Mouse (Mus musculus) adrenal gland, postnatal 14 days (tissue): ENCODE data around the gene Aacs. TPM values are rescaled to one million over a fixed set of nuclear protein-coding genes. Genes with fewer than 3 reads are reported as not detected.

ENCODE experiments used
- DNase-seq: peaks from one replicate; pipeline ENCODE4 v3.0.0; 2021; ENCODE audit warnings: mixed read lengths
- microRNA-seq, 2 experiments: library from miRNA; unstranded; fragments of <30 nt; microRNA quantifications; one replicate each; pipeline ENCODE4 v1.2.0; 2021
- total RNA-seq: library from RNA; stranded (reverse); gene quantifications from 2 replicates; pipeline ENCODE4 v1.2.3, GENCODE M21; 2021

The Aacs gene
- total RNA-seq, 1 experiment from 2014 or later: 25.4 TPM

- no peak for DNase-seq
Measured at GRCm38 (mm10) chr5:125534611-125535324, 59.2 kb downstream of the Aacs start.

- DNase-seq: no peak
Measured at GRCm38 (mm10) chr5:125545090-125545489, 69.5 kb downstream of the Aacs start.

GRCm38 (mm10) chr5:125546293-125546692 is 70.7 kb downstream of the Aacs start:
- no peak for DNase-seq

GRCm38 (mm10) chr5:125549750-125550489 is 74.3 kb downstream of the Aacs start:
- DNase-seq: no peak

- no peak for DNase-seq
Measured at GRCm38 (mm10) chr5:125555732-125556131, 80.1 kb downstream of the Aacs start.

- DNase-seq: no peak
Measured at GRCm38 (mm10) chr5:125563492-125563891, 87.9 kb downstream of the Aacs start.

GRCm38 (mm10) chr5:125565725-125566124 is 90.1 kb downstream of the Aacs start:
- no peak for DNase-seq

Small RNA genes within 50 kb of the gene (microRNA-seq; reads per million reads assigned to microRNA genes)
- 0 reads per million in 2 experiments for gene Gm27551

Other genes starting within 250 kb of the Aacs start
- gene Scarb1, start 134.7 kb upstream of the Aacs start, total RNA-seq: 1,757 and 2,166 TPM in 2 replicates
- 0.26 and 0.49 TPM in 2 replicates for gene Gm10382, start 86.5 kb upstream of the Aacs start, total RNA-seq
- 1,142 and 1,189 TPM in 2 replicates for gene Ubc, start 85.6 kb upstream of the Aacs start, total RNA-seq
- 14.6 and 15.7 TPM in 2 replicates for gene Dhx37, start 41.7 kb upstream of the Aacs start, total RNA-seq
- 24.0 and 27.9 TPM in 2 replicates for gene Bri3bp, start 34.2 kb upstream of the Aacs start, total RNA-seq
- gene Tmem132b, start 56.0 kb downstream of the Aacs start, total RNA-seq: 0.74 and 1.4 TPM in 2 replicates